ENCODE assay signal across 8 mouse cellular contexts in the genomic region with DNA sequence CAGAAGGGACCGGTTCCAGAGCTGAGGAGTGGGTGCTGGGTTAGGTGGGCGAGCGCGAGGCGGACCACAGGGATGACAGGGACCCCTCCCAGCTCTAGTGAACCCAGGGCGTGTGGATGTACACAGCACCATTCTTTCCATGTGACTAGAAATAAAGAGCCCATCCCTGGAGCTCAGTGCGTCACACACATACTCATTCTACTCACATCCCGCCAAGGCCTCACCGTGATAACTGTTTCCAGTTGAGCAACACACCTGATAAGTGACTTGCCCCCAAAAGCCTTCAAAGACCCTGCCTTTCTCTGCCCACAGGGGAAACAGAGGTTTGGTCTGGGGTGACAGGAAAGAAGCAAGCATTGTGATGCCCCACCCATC. TPM values are rescaled to one million over a fixed set of nuclear protein-coding genes. Genes with fewer than 3 reads are reported as not detected.
DNase-seq lines count a peak whose midpoint lies in the region; ATAC-seq and TF ChIP-seq lines count a peak whose summit lies in the region.

No protein-coding gene starts in this region.

- TF ChIP-seq CTCF in bone marrow macrophage, adult 2 months (IDR thresholded peaks at IDR 0.05; ENCODE audit: low read depth, low read length) = no peak

- no peak for TF ChIP-seq POLR2A in bone marrow macrophage, adult 2 months (IDR thresholded peaks at IDR 0.05; ENCODE audit: borderline replicate concordance, low read depth, low read length)

- no peaks in the 10 kb centered on the region for H3K27me3 ChIP-seq in hindbrain, embryonic 16.5 days (replicated peaks; ENCODE audit: control insufficient read depth, insufficient read depth, low read length)
- peaks cover under 1% of the 10 kb centered on the region; the same call in 1 of the 2 replicates for H3K27me3 ChIP-seq in midbrain, embryonic 13.5 days

- H3K4me2 ChIP-seq in hindbrain, embryonic 16.5 days (ENCODE audit: low read length) = peak overlapping the region; percentile 62
- H3K4me2 ChIP-seq in midbrain, embryonic 13.5 days (replicated peaks) = peak overlapping the region; percentile 67

- 1% methylated on average over 9 of the region's 9 CpGs for WGBS in hindbrain, embryonic 16.5 days
- WGBS in midbrain, embryonic 13.5 days = 5% methylated on average over 9 of the region's 9 CpGs

- no peak for ATAC-seq in hindbrain, embryonic 16.5 days
- 0 out of 2 replicates have a peak, but pooled peaks have one; percentile 0 for ATAC-seq in midbrain, embryonic 13.5 days

- H3K27ac ChIP-seq in bone marrow macrophage, adult 2 months (ENCODE audit: insufficient read depth, low read depth, low read length) = peak overlapping the region; percentile 17; the same call in 1 of the 2 replicates
- peak overlapping the region; percentile 72; the same call in 1 of the 2 replicates for H3K27ac ChIP-seq in hindbrain, embryonic 16.5 days (ENCODE audit: low read depth, low read length)
- 0 out of 2 replicates have a peak overlapping the region, but pooled peaks have one; percentile 39 for H3K27ac ChIP-seq in midbrain, embryonic 13.5 days

- no peaks in the 10 kb centered on the region for H3K36me3 ChIP-seq in hindbrain, embryonic 16.5 days (ENCODE audit: control insufficient read depth, insufficient read depth, low read length)
- H3K36me3 ChIP-seq in midbrain, embryonic 13.5 days = no peaks in the 10 kb centered on the region

- H3K9me3 ChIP-seq in hindbrain, embryonic 16.5 days (ENCODE audit: control insufficient read depth, low read length) = no peaks in the 10 kb centered on the region
- H3K9me3 ChIP-seq in midbrain, embryonic 13.5 days = no peaks in the 10 kb centered on the region

- H3K9ac ChIP-seq in hindbrain, embryonic 16.5 days (ENCODE audit: low read depth, low read length) = peak overlapping the region; percentile 86
- peak overlapping the region; percentile 85 for H3K9ac ChIP-seq in midbrain, embryonic 13.5 days (replicated peaks)

- H3K4me1 ChIP-seq in bone marrow macrophage, adult 2 months (ENCODE audit: control insufficient read depth, insufficient read depth, low read length) = peaks cover 44% of the 10 kb centered on the region
- H3K4me1 ChIP-seq in hindbrain, embryonic 16.5 days (ENCODE audit: control insufficient read depth, insufficient read depth, low read depth, low read length) = peaks cover 23% of the 10 kb centered on the region
- peaks cover 35% of the 10 kb centered on the region for H3K4me1 ChIP-seq in midbrain, embryonic 13.5 days (replicated peaks)

- DNase-seq in kidney, adult 9 months = peak; percentile 22
- DNase-seq in kidney, postnatal 36 days = no peak
- no peak for DNase-seq in right cerebral cortex, postnatal 14 days
- no peak for DNase-seq in yolk sac, embryonic 10.5 days (ENCODE audit: low spot score)
- DNase-seq in gastrocnemius, adult 18-20 months (ENCODE audit: low spot score) = no peak

- peak overlapping the region; percentile 84 for H3K4me3 ChIP-seq in bone marrow macrophage, adult 2 months (ENCODE audit: insufficient read depth, low read length)
- peak overlapping the region; percentile 54 for H3K4me3 ChIP-seq in hindbrain, embryonic 16.5 days (ENCODE audit: low read length)
- H3K4me3 ChIP-seq in midbrain, embryonic 13.5 days (replicated peaks) = peak overlapping the region; percentile 82

RNA-seq across cellular contexts. Expression of gene Kctd21, which starts 0.5 kb away (rescaled TPM):
- polyA plus RNA-seq in bone marrow macrophage, adult 2 months (2012; ENCODE audit: insufficient read depth, insufficient read length, missing spikeins) = 13.4 and 16.3 TPM in 2 replicates
- 7.7 and 7.9 TPM in 2 replicates for polyA plus RNA-seq in hindbrain, embryonic 16.5 days (2015; fragmentation: Nextera tagmentation; extraction: Ambion mirVana)
- 6.9 and 8.3 TPM in 2 replicates for polyA plus RNA-seq in midbrain, embryonic 13.5 days (2015; fragmentation: Nextera tagmentation; extraction: Ambion mirVana)
- 1 to 10 TPM; 4.1 to 4.4 TPM for total RNA-seq in gastrocnemius, adult 18-20 months (2021)

RNA-seq across cellular contexts. Expression of gene Usp35, which starts 0.8 kb away (rescaled TPM):
- 33.3 and 39.6 TPM in 2 replicates for polyA plus RNA-seq in bone marrow macrophage, adult 2 months (2012; ENCODE audit: insufficient read depth, insufficient read length, missing spikeins)
- polyA plus RNA-seq in hindbrain, embryonic 16.5 days (2015; fragmentation: Nextera tagmentation; extraction: Ambion mirVana) = 3.0 and 3.2 TPM in 2 replicates
- polyA plus RNA-seq in midbrain, embryonic 13.5 days (2015; fragmentation: Nextera tagmentation; extraction: Ambion mirVana) = 2.6 and 2.8 TPM in 2 replicates
- under 1 TPM; 0.31 to 0.43 TPM for total RNA-seq in gastrocnemius, adult 18-20 months (2021)

RNA-seq across cellular contexts. Expression of gene Alg8, which starts 38.8 kb away (rescaled TPM):
- 33.4 and 35.1 TPM in 2 replicates for polyA plus RNA-seq in bone marrow macrophage, adult 2 months (2012; ENCODE audit: insufficient read depth, insufficient read length, missing spikeins)
- polyA plus RNA-seq in hindbrain, embryonic 16.5 days (2015; fragmentation: Nextera tagmentation; extraction: Ambion mirVana) = 13.1 and 14.5 TPM in 2 replicates
- 19.5 and 22.2 TPM in 2 replicates for polyA plus RNA-seq in midbrain, embryonic 13.5 days (2015; fragmentation: Nextera tagmentation; extraction: Ambion mirVana)
- total RNA-seq in gastrocnemius, adult 18-20 months (2021) = 1 to 10 TPM; 3.2 to 3.5 TPM

Comparison
In these comparisons a context has a peak if more than half of its experiments do, and no peak if none do; other contexts are left out.
1. H3K27ac ChIP-seq: peak in every context shown above with its lines; median percentile 72 in hindbrain, embryonic 16.5 days; 39 in midbrain, embryonic 13.5 days; 17 in bone marrow macrophage, adult 2 months.